Mouse (Mus musculus): Measurements from ENCODE around the gene Gdpd1. TPM values are rescaled to one million over a fixed set of nuclear protein-coding genes. Genes with fewer than 3 reads are reported as not detected.

Gdpd1 gene
- 0.64 TPM for total RNA-seq (2023)

DNA sequence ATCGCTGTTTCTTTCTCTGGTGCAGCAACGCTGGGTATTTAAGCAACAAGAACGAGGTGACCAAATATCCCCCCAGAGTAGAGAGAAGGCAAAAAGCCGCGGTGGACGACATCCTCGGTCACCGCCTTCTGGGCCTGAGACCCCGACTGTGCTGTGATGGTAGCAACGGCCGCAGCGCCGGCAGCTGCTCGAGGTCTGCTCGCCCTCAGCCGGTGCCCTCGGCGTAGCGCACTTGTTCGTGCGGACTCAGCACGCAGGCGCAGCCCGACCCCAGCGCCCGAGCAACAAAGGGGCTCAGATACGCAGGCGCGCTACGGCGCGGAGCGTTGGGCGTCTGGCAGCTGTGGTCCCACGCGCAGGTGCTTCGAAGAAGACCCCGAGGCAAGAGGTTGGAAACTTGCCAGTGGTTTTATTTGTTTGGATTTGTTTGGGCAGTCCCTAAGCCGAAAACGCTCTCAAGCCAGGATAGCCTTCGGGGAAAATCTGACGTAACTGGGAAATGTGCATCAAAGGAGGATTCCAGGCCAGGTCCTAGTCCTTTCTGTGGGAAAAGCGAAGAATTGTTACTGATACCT is at the start of gene Gdpd1:
Gdpd1 (minus strand) TSS at position 197 of the 575 bp plus-strand sequence.

DNA sequence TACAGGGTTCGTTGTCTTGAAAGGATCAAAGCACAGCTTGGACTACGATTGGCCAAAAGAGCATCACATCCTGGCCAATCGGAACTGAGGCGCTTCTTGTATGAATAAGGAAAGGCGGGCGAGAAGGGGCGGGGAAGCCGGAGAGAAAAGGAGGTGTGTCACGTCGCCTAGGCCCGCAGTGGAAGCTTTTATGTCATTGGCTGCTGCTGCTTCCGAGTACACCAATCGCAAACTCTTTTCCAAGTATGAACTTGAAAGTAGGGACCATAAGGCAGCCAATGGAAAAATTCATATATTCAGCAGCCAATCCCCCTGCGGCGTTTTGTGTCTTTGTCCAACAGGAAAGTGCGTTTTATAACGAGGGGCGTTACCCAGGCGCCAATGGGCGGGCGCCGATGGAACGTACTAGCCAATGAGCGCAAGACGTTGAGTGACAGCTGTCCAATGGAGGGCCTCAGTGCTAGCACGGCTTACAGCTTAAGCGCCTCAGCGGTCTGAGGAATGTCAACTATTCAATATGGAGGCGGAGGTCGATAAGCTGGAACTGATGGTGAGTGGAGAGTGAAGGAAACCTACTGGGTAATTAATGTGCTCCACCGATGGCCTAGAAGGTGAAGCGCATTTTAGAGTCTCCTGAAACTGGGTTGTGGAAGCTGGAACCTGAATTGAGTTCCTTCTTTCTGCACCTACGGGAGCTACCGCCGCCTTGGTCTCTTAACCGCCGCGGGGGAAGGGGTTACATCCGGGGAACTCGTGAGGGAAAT is 35.1 kb upstream of the Gdpd1 start, which contains the start of gene Ska2:
Ska2 (plus strand) TSS at position 480 of the 764 bp plus-strand sequence.

DNA sequence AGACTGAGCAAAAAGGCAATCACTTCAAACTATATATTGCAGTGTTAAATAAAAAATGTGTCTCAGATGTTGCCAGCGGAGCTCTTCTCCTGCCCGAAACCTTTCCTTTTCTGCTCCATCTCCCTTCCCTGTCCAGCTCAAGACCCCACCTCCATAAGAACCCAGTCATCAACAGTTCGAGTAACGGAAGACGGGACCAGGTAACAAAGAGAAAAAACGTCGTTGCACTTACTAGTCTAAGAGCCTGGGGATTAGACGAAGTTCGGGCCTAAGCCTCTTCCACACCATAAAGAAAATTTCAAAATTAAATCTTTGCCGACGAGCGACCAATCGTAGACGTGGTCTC is 34.5 kb upstream of the Gdpd1 start, which contains the start of gene Prr11:
Prr11 (minus strand) TSS at position 300 of the 346 bp plus-strand sequence.

DNA sequence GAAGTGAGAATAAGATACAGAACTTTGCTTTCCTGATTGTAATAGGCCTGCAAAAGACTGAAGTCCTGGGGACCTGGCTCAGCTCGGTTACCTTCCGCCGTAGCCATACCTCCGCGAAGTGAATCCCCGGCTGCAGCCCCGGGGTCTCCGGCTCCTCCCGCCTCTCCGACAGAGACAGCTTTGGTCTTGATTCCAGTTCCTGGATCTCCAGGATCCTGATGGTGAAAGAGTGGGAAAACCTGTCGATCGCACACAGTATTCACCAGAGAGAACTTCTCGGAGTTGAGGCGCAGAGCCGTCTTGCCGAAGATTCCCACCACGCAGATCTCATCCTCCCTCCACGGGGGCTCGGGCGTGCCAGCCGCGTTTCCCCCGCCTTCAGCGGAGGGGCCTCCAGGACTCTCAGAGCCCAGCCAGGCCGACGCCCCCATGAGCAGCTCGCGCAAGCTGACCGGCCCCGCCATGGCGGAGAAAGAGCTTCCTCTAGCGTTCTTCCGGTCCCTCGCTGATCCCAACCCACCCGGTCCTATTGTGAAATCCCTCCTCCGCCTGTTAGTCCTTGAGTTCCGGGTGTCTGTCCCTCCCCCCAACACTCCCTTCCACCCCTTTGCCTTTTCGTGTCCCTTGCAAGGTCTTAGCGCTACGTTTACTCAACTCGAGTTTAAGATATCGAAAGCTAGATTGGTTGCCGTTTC is 12.6 kb upstream of the Gdpd1 start, which contains the start of gene Smg8:
Smg8 (minus strand) TSS at position 485 of the 695 bp plus-strand sequence.

DNA sequence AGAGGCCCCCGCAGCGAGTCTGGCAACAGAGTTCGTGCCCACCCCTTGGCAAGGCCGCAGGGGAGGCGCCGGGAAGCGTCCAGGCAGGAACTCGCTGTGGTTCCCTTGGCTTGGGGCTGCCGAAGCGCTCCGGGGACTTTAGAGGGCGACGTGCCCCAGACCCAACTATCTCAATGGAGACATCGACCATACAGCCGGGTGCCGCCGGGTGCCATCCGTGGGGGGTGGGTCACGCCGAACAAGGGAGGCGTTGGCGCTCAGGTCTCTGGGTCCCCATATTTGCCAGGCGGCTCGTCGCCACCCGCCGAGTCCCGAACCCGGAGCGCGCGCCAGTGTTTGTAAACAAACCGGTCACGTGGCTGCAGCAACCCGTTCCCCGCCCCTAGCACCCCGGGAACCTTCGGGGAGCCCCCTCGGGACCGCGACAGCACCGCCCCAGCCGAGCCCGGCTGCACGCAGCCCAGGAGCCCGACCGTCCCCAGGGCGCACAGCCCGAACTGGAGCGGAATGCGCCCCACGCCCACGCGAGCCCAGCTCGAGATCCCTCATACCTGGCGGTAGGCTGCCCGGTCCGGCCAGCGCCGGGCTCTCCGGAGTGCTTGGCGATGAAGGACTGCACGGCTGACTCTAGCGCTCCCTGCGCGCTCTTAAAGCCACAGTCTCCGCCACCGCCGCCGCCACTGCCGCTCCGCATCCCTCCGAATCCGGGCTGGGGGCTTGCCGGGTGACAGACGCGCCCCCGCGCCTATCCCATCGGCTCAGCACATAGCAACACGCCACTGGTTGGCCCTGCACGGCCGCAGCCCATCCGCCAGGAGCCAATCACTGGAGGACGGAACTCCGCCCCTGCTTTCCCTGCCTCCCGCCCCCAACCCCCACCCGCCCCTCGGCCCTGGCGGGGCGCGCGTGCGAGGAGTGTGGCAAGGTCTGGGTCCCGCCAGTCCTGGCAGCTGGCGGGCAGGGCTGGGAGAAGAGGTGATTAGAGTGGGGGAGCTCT is 80.5 kb downstream of the Gdpd1 start, which contains the start of gene Ypel2:
Ypel2 (minus strand) TSS at position 667 of the 997 bp plus-strand sequence.

Other genes with a start within 250 kb of the Gdpd1 start
- gene Ypel2, start 80.4 kb downstream of the Gdpd1 start, total RNA-seq (2023): 1.1 TPM
- 23.4 TPM for gene Smg8, start 12.7 kb upstream of the Gdpd1 start, total RNA-seq (2023)
- 0.31 TPM for gene Prr11, start 34.6 kb upstream of the Gdpd1 start, total RNA-seq (2023)
- gene Ska2, start 35.2 kb upstream of the Gdpd1 start, total RNA-seq (2023): 5.9 TPM
- gene Trim37, start 53.0 kb upstream of the Gdpd1 start, total RNA-seq (2023): 12.5 TPM

Measured in CD8-positive naive resting alpha-beta T cell, adult 57 days (primary cell).